ENCODE assay signal across 8 mouse cellular contexts in the genomic region with DNA sequence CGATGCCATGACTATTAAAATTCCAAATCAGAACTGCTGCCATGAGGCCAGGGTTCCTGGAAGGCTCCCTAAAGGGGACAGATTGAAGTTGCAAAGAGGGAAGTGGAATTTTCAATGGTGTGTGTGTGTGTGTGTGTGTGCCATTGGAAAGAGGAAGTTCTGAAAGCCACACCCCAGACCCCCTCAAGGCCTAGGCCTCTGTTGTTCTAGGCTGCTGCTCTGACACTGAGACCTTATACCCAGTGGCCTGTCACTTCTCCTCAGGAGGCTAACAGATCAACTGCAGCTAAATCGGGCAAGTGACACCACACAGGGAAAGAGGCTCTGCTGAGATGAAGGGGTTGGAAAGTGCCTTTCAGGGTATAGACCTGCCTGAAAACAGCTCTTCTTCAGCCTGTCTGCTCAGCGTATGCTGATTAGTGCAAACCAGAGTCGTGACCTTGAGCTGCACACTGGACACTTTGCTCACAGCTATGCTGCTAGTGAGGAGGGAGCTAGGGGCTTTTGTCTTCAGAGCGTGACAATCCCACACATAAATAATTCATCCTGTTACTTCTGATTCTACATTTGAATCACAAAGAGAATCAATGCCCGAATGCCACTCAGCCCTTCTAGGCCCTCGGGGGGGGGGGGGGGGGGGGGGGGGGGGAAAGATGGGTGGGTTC.
A peak's percentile ranks its signal among the peaks of the same experiment; 100 is the strongest.
DNase-seq lines count a peak whose midpoint lies in the region; ATAC-seq and TF ChIP-seq lines count a peak whose summit lies in the region.

No protein-coding gene starts in this region.

- H3K36me3 ChIP-seq in heart, embryonic 10.5 days: no peaks in the 10 kb centered on the region
- no peaks in the 10 kb centered on the region for H3K36me3 ChIP-seq in hindbrain, embryonic 14.5 days (replicated peaks; ENCODE audit: control insufficient read depth, insufficient read depth)
- H3K36me3 ChIP-seq in midbrain, postnatal 0 days (ENCODE audit: insufficient read depth, low read length): no peaks in the 10 kb centered on the region

- peak overlapping the region; percentile 47; the same call in 1 of the 2 replicates for H3K27ac ChIP-seq in heart, embryonic 10.5 days
- H3K27ac ChIP-seq in hindbrain, embryonic 14.5 days: peak overlapping the region; percentile 5; the same call in 1 of the 2 replicates
- no peak overlapping the region for H3K27ac ChIP-seq in midbrain, postnatal 0 days (ENCODE audit: low read depth, low read length)

- H3K9ac ChIP-seq in hindbrain, embryonic 14.5 days: no peak overlapping the region
- H3K9ac ChIP-seq in midbrain, postnatal 0 days (replicated peaks; ENCODE audit: low read length, poor library complexity, severe bottlenecking): no peak overlapping the region

- H3K4me3 ChIP-seq in heart, embryonic 10.5 days: no peak overlapping the region
- no peak overlapping the region for H3K4me3 ChIP-seq in hindbrain, embryonic 14.5 days (replicated peaks; ENCODE audit: low read length)
- no peak overlapping the region for H3K4me3 ChIP-seq in midbrain, postnatal 0 days (ENCODE audit: low read depth, low read length)

- H3K4me1 ChIP-seq in heart, embryonic 10.5 days: peaks cover 5% of the 10 kb centered on the region; the same call in 1 of the 2 replicates
- H3K4me1 ChIP-seq in hindbrain, embryonic 14.5 days (replicated peaks; ENCODE audit: control insufficient read depth, insufficient read depth, low read length): no peaks in the 10 kb centered on the region
- H3K4me1 ChIP-seq in midbrain, postnatal 0 days (ENCODE audit: insufficient read depth, low read length): no peaks in the 10 kb centered on the region

- no peak overlapping the region for H3K4me2 ChIP-seq in hindbrain, embryonic 14.5 days (replicated peaks)
- H3K4me2 ChIP-seq in midbrain, postnatal 0 days (ENCODE audit: low read depth, low read length, poor library complexity, severe bottlenecking): no peak overlapping the region

- H3K9me3 ChIP-seq in heart, embryonic 10.5 days: no peaks in the 10 kb centered on the region
- H3K9me3 ChIP-seq in hindbrain, embryonic 14.5 days (ENCODE audit: control insufficient read depth, low read length): no peaks in the 10 kb centered on the region
- H3K9me3 ChIP-seq in midbrain, postnatal 0 days (ENCODE audit: low read length): no peaks in the 10 kb centered on the region

- 47% methylated on average over 5 of the region's 7 CpGs for WGBS in heart, embryonic 10.5 days
- whole genome bisulfite sequencing in hindbrain, embryonic 14.5 days: 22% methylated on average over 5 of the region's 7 CpGs
- 25% methylated on average over 6 of the region's 7 CpGs for WGBS in midbrain, postnatal 0 days

- H3K27me3 ChIP-seq in heart, embryonic 10.5 days (ENCODE audit: insufficient read depth, poor library complexity, severe bottlenecking): no peaks in the 10 kb centered on the region
- no peaks in the 10 kb centered on the region for H3K27me3 ChIP-seq in hindbrain, embryonic 14.5 days (ENCODE audit: control insufficient read depth, insufficient read depth, low read length)
- no peaks in the 10 kb centered on the region for H3K27me3 ChIP-seq in midbrain, postnatal 0 days (ENCODE audit: insufficient read depth, low read length)

- no peak for TF ChIP-seq CTCF in midbrain, postnatal 0 days (IDR thresholded peaks at IDR 0.05)

- ATAC-seq in hindbrain, embryonic 14.5 days (ENCODE audit: low FRiP score): peak; percentile 60; the same call in 1 of the 2 replicates
- ATAC-seq in midbrain, postnatal 0 days (ENCODE audit: low FRiP score): peak; percentile 52

- no peak for DNase-seq in heart, embryonic 10.5 days (ENCODE audit: low spot score)
- DNase-seq in heart, postnatal 14 days: no peak
- peak; percentile 7 for DNase-seq in embryo, embryonic 11.5 days (ENCODE audit: low read depth, low spot score)
- DNase-seq in hindbrain, embryonic 14.5 days (ENCODE audit: low spot score): no peak
- DNase-seq in midbrain, postnatal 0 days (ENCODE audit: low spot score): peak; percentile 33
- no peak for DNase-seq in spleen, adult 12 weeks (ENCODE audit: low spot score)
- no peak for DNase-seq in testis, postnatal 14 days (ENCODE audit: low spot score)
- no peak for DNase-seq in lung, postnatal 4 days

- intact Hi-C loops in heart, postnatal 14 days (cut with DNase I): no loop called here

Comparison
In these comparisons a context has a peak if more than half of its experiments do, and no peak if none do; other contexts are left out.
1. DNase-seq: peak in embryo, embryonic 11.5 days (single experiment) and midbrain, postnatal 0 days (single experiment); none in heart, embryonic 10.5 days (single experiment), heart, postnatal 14 days (0 of 2), hindbrain, embryonic 14.5 days (single experiment), spleen, adult 12 weeks (single experiment), testis, postnatal 14 days (single experiment) and lung, postnatal 4 days (0 of 2).